Mouse (Mus musculus): ENCODE data around the gene Relch. TPM values are rescaled to one million over a fixed set of nuclear protein-coding genes. Genes with fewer than 3 reads are reported as not detected.

Gene Relch
- polyA plus RNA-seq, 1 experiment: 10.5 TPM

GRCm38 (mm10) chr1:105781391-105782146 is 117.9 kb downstream of the Relch start:
- H3K4me3 ChIP-seq: no peak overlapping the region
- H3K4me2 ChIP-seq (ENCODE audit: low read depth): peak overlapping the region; percentile 56
- no peaks in the 10 kb centered on the region for H3K36me3 ChIP-seq (ENCODE audit: control insufficient read depth, insufficient read depth)
- H3K79me2 ChIP-seq (ENCODE audit: control insufficient read depth, insufficient read depth): no peaks in the 10 kb centered on the region
- TF ChIP-seq REST (IDR thresholded peaks at IDR 0.05; ENCODE audit: insufficient read depth, insufficient read length) (no peak), MYOG (IDR thresholded peaks at IDR 0.05; ENCODE audit: control insufficient read depth in 1 of 3, insufficient read depth in 1 of 3, insufficient read length in 2 of 3, low read depth in 2 of 3) (no peak), POLR2A (IDR thresholded peaks at IDR 0.05; ENCODE audit: insufficient read length, low read depth) (no peak), MAX (IDR thresholded peaks at IDR 0.05; ENCODE audit: low read depth) (no peak), E2F4 (IDR thresholded peaks at IDR 0.05; ENCODE audit: insufficient read depth) (no peak), USF1 (IDR thresholded peaks at IDR 0.05; ENCODE audit: low read depth) (no peak), TCF3 (IDR thresholded peaks at IDR 0.05; ENCODE audit: insufficient read length, low read depth) (no peak), MYOD1 (IDR thresholded peaks at IDR 0.05; ENCODE audit: control insufficient read depth in 1 of 3, insufficient read length in 2 of 3, low read depth in 2 of 3) (no peak), SRF (IDR thresholded peaks at IDR 0.05; ENCODE audit: control insufficient read depth, insufficient read length, low read depth) (no peak)
- H3ac ChIP-seq (ENCODE audit: control insufficient read depth, insufficient read length): no peak overlapping the region
- peaks cover 19% of the 10 kb centered on the region for H3K27me3 ChIP-seq (ENCODE audit: control insufficient read depth, insufficient read depth, insufficient read length)

GRCm38 (mm10) chr1:105784257-105785016 is 120.8 kb downstream of the Relch start:
- TF ChIP-seq E2F4 (IDR thresholded peaks at IDR 0.05; ENCODE audit: insufficient read depth) (no peak), TCF3 (IDR thresholded peaks at IDR 0.05; ENCODE audit: insufficient read length, low read depth) (no peak), MAX (IDR thresholded peaks at IDR 0.05; ENCODE audit: low read depth) (no peak), TCF12 (IDR thresholded peaks at IDR 0.05; ENCODE audit: insufficient read depth, poor library complexity, severe bottlenecking) (no peak), REST (IDR thresholded peaks at IDR 0.05; ENCODE audit: insufficient read depth, insufficient read length) (no peak), MYOG (IDR thresholded peaks at IDR 0.05; ENCODE audit: control insufficient read depth in 1 of 3, insufficient read depth in 1 of 3, insufficient read length in 2 of 3, low read depth in 2 of 3) (no peak)
- Histone ChIP-seq H3ac (ENCODE audit: control insufficient read depth, insufficient read length) (no peak overlapping the region), H3K79me2 (ENCODE audit: control insufficient read depth, insufficient read depth) (no peaks in the 10 kb centered on the region), H3K4me3 (no peak overlapping the region), H3K4me2 (ENCODE audit: low read depth) (no peak overlapping the region), H3K36me3 (ENCODE audit: control insufficient read depth, insufficient read depth) (no peaks in the 10 kb centered on the region), H3K27me3 (ENCODE audit: control insufficient read depth, insufficient read depth, insufficient read length) (peaks cover 19% of the 10 kb centered on the region)

GRCm38 (mm10) chr1:105785146-105785545 is 121.5 kb downstream of the Relch start:
- Histone ChIP-seq H3K27me3 (ENCODE audit: control insufficient read depth, insufficient read depth, insufficient read length) (peaks cover 19% of the 10 kb centered on the region), H3ac (ENCODE audit: control insufficient read depth, insufficient read length) (no peak overlapping the region), H3K4me2 (ENCODE audit: low read depth) (no peak overlapping the region), H3K36me3 (ENCODE audit: control insufficient read depth, insufficient read depth) (no peaks in the 10 kb centered on the region), H3K4me3 (no peak overlapping the region), H3K79me2 (ENCODE audit: control insufficient read depth, insufficient read depth) (no peaks in the 10 kb centered on the region)
- TF ChIP-seq MAX (IDR thresholded peaks at IDR 0.05; ENCODE audit: low read depth): no peak
- no peak for TF ChIP-seq POLR2A (IDR thresholded peaks at IDR 0.05; ENCODE audit: insufficient read length, low read depth)
- TF ChIP-seq MYOG (IDR thresholded peaks at IDR 0.05; ENCODE audit: control insufficient read depth in 1 of 3, insufficient read depth in 1 of 3, insufficient read length in 2 of 3, low read depth in 2 of 3): no peak
- no peak for TF ChIP-seq REST (IDR thresholded peaks at IDR 0.05; ENCODE audit: insufficient read depth, insufficient read length)
- no peak for TF ChIP-seq E2F4 (IDR thresholded peaks at IDR 0.05; ENCODE audit: insufficient read depth)
- no peak for TF ChIP-seq SRF (IDR thresholded peaks at IDR 0.05; ENCODE audit: control insufficient read depth, insufficient read length, low read depth)
- TF ChIP-seq POLR2AphosphoS2 (IDR thresholded peaks at IDR 0.05; ENCODE audit: insufficient read length, low read depth): no peak
- TF ChIP-seq MYOD1 (IDR thresholded peaks at IDR 0.05; ENCODE audit: control insufficient read depth in 1 of 3, insufficient read length in 2 of 3, low read depth in 2 of 3): no peak
- no peak for TF ChIP-seq TCF12 (IDR thresholded peaks at IDR 0.05; ENCODE audit: insufficient read depth, poor library complexity, severe bottlenecking)
- no peak for TF ChIP-seq TCF3 (IDR thresholded peaks at IDR 0.05; ENCODE audit: insufficient read length, low read depth)
- no peak for TF ChIP-seq USF1 (IDR thresholded peaks at IDR 0.05; ENCODE audit: low read depth)
- TF ChIP-seq CEBPB (IDR thresholded peaks at IDR 0.05; ENCODE audit: insufficient read depth, poor library complexity, severe bottlenecking): no peak

GRCm38 (mm10) chr1:105786731-105787357 is 123.2 kb downstream of the Relch start:
- peaks cover 2% of the 10 kb centered on the region for H3K27me3 ChIP-seq (ENCODE audit: control insufficient read depth, insufficient read depth, insufficient read length)
- H3K4me3 ChIP-seq: no peak overlapping the region
- TF ChIP-seq CEBPB (IDR thresholded peaks at IDR 0.05; ENCODE audit: insufficient read depth, poor library complexity, severe bottlenecking) (no peak), TCF3 (IDR thresholded peaks at IDR 0.05; ENCODE audit: insufficient read length, low read depth) (no peak)
- no peaks in the 10 kb centered on the region for H3K79me2 ChIP-seq (ENCODE audit: control insufficient read depth, insufficient read depth)
- no peak overlapping the region for H3ac ChIP-seq (ENCODE audit: control insufficient read depth, insufficient read length)
- H3K4me2 ChIP-seq (ENCODE audit: low read depth): no peak overlapping the region
- no peaks in the 10 kb centered on the region for H3K36me3 ChIP-seq (ENCODE audit: control insufficient read depth, insufficient read depth)

All from myocyte (in vitro differentiated cells).